Mouse (Mus musculus): ENCODE data around the gene Psme1. TPM values are rescaled to one million over a fixed set of nuclear protein-coding genes. Genes with fewer than 3 reads are reported as not detected.

Gene Psme1
- 73.4 TPM for polyA plus RNA-seq (2015; fragmentation: Illumina TruSeq; extraction: RNeasy Lipid Tissue Mini Kit (QIAGEN cat#74804); ENCODE audit: low read depth, low replicate concordance)

DNA sequence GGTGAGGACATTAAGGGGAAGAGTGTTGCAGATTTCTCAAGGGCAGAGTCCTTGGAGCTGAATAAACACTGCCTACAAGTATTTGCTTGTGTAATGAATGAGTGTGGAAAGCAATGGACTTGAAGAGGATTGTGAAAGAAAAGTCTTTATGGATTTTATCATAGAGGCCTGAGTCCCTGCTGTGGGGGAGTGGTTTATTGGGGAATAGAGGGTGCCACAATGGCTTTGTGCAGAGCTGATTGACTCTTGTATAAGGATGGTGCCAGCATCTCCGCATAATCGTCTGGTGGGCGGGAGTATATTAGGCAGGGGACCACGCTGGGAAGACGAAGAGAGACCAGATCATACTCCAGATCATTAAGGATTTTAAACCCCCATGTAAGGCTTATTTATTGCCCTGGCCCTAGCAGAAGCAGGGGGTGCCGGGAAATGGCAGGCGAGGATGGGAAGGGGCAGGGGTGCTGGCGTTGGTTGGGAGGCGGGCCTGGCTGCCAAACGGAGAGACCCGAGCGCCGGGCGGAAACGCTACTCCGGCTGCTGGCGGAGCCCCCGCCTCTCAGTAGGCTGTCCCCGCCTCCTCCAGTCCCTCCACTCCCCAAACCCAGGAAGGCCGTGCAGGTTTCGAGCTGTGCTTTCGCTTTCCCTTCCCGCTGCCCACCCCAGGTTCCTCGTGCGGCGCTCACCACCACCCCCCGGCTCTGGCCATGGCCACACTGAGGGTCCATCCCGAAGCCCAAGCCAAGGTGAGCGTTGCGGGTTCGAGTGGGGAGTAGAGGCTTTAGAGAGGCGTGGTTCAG lies at the start of gene Psme1:
Psme1 (plus strand) TSS at position 253 of the 797 bp plus-strand sequence.

DNA sequence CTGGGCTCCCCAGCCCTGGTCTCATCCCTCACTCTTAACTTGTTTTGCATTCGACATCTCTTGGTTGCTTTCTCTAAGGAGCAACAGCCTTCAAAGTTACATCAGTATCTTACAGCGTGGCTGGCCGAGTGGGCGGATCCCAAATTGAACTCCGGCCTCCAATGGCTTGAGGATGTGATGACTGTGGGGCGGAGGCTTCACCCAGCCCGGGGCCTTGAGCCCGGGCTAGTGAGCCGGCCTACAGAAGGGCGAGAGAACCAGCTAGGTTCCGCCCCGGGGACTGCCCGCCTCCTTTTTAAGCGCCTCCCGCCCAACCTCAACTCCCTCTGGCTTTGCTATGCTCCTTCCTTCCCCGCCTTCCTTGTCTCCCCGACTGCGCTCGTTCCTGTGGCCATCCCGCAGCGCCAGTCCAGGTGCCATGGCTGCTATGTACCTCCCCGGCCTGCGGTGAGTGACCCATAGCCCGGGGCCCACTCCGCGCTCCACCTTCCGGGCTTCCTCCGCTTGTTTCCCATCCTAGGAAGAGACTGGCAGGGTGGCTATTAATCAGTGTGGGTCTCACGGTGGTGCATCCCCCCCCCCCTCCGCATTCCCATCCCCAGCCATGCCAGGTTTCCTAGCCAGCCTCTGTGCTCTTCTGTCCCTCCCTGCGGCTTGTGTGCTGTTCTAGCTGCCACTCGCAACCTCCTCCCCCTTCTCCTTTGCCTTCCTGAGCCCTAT lies 37.7 kb upstream of the Psme1 start, which contains the start of gene Pck2:
Pck2 (plus strand) TSS at position 200 of the 720 bp plus-strand sequence.

DNA sequence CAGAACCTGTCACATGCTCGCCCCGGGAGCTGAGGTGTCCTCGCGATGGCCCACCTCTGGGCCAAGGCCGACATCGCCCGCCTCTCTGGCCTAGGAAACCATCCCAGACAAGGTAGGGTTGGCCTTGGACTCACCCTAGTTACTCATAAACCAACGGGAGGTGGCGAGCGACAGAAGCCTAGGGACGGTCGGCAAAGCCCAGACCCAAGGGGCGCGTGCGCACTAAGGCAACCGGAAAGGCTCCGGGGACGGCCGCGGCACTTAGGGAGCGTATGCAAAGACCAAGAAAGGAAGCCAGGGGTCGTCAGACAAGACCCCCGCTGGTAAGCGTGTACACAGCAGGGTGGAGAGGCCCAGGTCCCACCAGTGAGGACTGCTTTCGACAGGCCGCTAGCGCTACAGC lies 18.1 kb upstream of the Psme1 start, which contains the start of gene Dcaf11:
Dcaf11 (plus strand) TSS at position 208 of the 403 bp plus-strand sequence.

DNA sequence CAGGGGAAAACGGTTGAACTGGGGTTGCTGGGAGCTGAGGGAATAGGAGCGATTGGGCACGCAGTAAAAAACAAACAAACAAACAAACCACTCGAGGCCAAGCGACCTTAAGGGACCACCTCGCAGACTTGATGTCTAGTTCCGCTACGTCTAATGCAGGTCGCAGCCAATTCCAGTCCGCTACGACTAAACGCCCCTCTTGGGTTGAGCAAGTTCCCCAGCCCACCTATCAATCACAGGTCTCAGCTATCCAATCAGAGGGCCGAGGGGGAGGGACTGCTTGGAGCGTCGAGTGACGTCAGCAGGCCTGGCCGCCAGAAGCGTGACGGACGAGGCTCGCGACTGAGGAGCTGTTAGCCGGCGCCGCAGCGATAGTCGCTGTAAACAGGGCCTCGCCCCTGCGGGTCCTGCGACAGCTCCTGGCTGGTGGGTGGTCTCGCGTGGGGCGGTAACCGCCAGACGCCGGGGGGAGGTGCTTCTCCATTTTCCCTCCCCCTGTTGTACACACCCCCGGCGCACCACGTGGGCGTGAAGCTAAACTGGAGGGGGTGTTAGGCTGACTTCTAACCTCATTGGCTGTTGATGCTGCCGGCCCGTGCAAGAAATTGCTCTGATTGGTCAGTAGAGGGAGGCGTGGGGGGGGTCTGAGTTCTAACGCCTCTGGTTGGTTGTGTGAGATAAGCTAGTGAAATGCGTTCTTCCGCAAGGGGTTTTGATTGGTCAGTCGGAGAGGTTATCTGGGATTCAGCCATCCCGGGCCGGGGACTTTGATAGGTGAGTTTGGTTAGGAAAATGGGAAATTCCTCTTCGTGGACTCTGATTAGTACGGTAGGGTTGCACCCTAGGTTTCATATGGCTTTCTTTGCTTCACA lies 17.5 kb upstream of the Psme1 start, which contains the start of gene A730061H03Rik:
A730061H03Rik (minus strand) TSS at position 205 of the 872 bp plus-strand sequence.

DNA sequence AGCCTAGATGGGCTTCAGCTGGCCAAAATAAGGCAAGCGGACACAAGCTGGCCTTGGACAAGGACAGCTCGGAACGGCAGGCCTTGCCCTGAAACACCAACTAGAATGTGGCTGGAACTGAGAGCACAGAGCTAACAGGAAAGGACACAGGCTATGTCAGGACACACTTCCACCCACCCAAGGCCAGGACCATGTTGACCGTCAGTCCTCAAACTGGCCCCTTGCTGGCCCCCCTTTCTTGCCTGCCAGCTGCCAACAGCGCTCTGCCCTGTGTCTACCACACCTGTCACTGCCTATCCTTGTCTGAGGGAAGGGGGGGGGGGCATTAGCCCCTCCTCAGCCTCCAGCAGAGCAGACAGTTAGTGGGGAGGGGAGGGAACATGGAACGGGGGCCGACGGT lies 2.6 kb upstream of the Psme1 start, which contains the start of gene Fitm1:
Fitm1 (plus strand) TSS at position 316 of the 400 bp plus-strand sequence.

DNA sequence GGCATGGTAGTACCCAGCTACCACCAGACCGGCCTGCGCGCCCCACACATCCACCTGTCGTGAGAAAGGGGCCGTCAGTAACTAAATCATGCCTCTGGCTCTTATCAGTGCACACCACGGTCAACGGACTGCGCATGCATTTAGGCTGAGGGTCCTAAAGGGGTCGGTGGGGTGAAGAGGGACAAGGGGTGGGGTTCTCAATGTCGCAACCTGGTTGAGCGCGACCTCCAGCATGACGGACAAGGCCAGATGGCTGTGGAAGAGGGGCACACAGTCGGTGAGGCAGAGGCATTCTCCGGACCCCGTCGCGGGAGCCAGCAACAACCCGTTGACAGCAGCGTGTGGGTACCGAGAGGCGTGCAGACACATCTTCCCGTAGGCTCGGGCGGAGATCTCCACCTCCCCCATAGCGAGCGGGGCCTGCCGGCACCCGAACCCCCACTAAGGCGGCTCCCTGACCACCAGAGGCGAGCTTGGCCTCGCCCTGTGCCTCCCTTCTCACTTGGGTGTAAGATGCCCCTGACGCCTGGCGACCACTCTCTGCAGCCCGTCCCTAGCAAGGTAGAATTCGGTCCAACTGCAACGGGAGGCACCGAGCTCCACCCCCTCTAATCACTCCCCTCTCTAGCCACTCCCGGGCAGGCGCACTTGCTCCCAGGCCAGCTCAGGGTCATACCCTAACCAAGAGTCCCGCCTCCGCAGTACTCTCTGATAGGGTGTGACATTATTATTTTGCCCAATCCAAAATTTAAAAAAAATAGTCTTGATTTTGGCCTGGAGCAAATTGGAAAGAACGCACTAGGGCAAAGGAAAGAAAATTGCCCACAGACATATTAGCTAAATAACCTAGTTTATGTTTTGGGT lies 7.0 kb downstream of the Psme1 start, which contains the start of gene Emc9:
Emc9 (minus strand) TSS at position 601 of the 864 bp plus-strand sequence.

DNA sequence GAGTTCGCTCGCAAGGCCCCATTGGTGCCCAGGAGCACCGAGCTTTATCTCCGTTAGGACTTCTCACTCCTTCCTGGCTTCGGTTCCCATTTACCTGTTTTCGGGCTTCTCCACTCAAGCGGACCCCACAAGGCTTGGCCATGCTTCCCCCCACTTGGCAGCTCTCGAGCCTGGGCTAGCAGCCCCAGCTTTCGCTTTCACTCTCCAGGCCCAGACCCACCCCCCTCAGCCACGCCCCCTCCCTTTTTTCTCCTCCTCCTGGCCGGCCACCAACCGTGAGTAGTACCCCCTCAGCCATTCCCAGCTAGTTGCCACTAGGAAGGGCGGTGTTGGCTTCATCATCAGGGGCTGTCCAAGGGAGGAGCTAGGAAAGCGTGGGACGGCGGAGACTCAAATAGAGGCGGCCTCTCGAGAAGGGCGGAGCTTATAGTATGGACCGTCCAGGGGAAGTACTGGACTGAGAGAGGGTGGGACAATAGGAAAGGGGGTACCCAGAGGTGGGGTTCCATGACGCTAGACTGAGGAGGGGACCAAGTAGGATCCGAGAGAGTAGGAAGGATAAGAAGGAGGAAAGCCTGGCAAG lies 12.9 kb downstream of the Psme1 start, which contains the start of gene Psme2:
Psme2 (minus strand) TSS at position 366 of the 583 bp plus-strand sequence.

DNA sequence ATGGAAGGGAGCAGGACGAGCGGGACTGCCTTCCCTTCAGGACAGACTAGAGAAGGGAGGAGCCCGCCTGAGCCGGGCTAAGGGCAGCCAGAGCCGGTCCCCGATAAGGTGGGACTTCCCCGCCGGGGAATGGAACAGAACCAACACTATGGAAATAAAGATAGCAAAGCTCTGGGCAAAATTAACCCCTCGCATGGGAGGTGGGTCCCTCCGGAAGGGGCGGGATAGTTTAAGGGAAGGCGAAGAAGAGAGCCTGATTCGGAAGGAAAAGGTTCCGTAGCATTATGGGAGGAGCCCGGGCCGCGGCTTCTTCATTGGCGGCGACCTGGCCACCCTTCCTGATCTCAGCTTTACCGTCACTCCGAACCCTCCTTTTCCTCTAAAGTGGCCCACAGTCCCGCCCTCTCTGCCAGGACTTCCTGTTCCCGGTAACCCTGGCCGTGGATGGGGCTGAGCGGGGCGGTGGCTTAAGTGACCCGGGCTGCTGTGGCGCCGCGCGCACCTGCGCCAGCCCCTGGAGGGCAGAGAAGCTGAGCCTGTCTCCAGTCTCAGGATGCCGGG lies 13.5 kb downstream of the Psme1 start, which contains the start of gene Rnf31:
Rnf31 (plus strand) TSS at position 378 of the 561 bp plus-strand sequence.

DNA sequence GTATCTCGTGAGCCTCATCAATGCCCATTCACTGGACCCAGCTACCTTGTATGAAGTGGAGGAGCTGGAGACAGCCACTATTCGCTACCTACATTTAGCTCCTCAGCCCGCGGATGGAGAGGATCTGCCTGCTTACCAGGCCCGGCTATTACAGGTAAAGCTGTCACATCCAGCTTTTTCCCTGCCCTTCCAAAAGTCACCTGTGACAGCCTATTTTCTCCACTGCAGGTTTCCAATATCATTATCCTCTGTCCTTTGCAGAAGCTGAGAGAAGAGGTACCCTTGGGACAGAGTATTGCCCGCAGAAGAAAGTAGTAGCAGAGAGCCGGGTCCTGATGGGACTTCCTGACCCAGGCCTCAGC lies 25.3 kb downstream of the Psme1 start, which contains the start of gene Irf9:
Irf9 (plus strand) TSS at position 301 of the 362 bp plus-strand sequence.

DNA sequence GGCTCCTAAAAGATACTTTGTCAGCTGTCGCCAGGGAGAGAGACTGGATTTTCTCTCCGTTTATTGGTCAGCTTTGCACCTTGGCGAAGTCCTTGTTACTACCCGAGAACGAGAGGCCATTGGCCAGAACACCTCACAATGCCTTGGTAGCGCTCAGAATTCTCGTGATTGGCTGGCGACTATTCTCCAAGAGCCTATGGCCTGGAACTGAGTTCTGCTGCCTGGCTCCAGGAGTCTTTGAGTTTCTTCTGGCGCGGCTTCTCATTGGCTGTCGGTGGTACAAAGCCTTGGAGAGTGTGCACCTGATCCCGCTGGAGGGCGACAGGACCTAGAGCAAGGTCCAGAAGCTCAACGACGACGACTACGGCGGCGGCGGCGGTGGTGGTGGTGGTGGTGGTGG lies 39.9 kb downstream of the Psme1 start, which contains the start of gene Rec8:
Rec8 (plus strand) TSS at position 216 of the 400 bp plus-strand sequence.

Other genes with a start within 250 kb of the Psme1 start
- gene Dhrs4, start 99.4 kb upstream of the Psme1 start, polyA plus RNA-seq (2015; fragmentation: Illumina TruSeq; extraction: RNeasy Lipid Tissue Mini Kit (QIAGEN cat#74804); ENCODE audit: low read depth, low replicate concordance): 22.7 TPM
- gene Carmil3, start 87.5 kb upstream of the Psme1 start, polyA plus RNA-seq (2015; fragmentation: Illumina TruSeq; extraction: RNeasy Lipid Tissue Mini Kit (QIAGEN cat#74804); ENCODE audit: low read depth, low replicate concordance): 27.2 TPM
- 132 TPM for gene Cpne6, start 67.7 kb upstream of the Psme1 start, polyA plus RNA-seq (2015; fragmentation: Illumina TruSeq; extraction: RNeasy Lipid Tissue Mini Kit (QIAGEN cat#74804); ENCODE audit: low read depth, low replicate concordance)
- 0.31 TPM for gene Nrl, start 53.1 kb upstream of the Psme1 start, polyA plus RNA-seq (2015; fragmentation: Illumina TruSeq; extraction: RNeasy Lipid Tissue Mini Kit (QIAGEN cat#74804); ENCODE audit: low read depth, low replicate concordance)
- gene Pck2, start 37.9 kb upstream of the Psme1 start, polyA plus RNA-seq (2015; fragmentation: Illumina TruSeq; extraction: RNeasy Lipid Tissue Mini Kit (QIAGEN cat#74804); ENCODE audit: low read depth, low replicate concordance): 19.9 TPM
- gene Dcaf11, start 18.1 kb upstream of the Psme1 start, polyA plus RNA-seq (2015; fragmentation: Illumina TruSeq; extraction: RNeasy Lipid Tissue Mini Kit (QIAGEN cat#74804); ENCODE audit: low read depth, low replicate concordance): 92.2 TPM
- not detected for gene A730061H03Rik, start 17.7 kb upstream of the Psme1 start, polyA plus RNA-seq (2015; fragmentation: Illumina TruSeq; extraction: RNeasy Lipid Tissue Mini Kit (QIAGEN cat#74804); ENCODE audit: low read depth, low replicate concordance)
- gene Fitm1, start 2.5 kb upstream of the Psme1 start, polyA plus RNA-seq (2015; fragmentation: Illumina TruSeq; extraction: RNeasy Lipid Tissue Mini Kit (QIAGEN cat#74804); ENCODE audit: low read depth, low replicate concordance): not detected
- 54.3 TPM for gene Emc9, start 7.2 kb downstream of the Psme1 start, polyA plus RNA-seq (2015; fragmentation: Illumina TruSeq; extraction: RNeasy Lipid Tissue Mini Kit (QIAGEN cat#74804); ENCODE audit: low read depth, low replicate concordance)
- gene Psme2, start 13.0 kb downstream of the Psme1 start, polyA plus RNA-seq (2015; fragmentation: Illumina TruSeq; extraction: RNeasy Lipid Tissue Mini Kit (QIAGEN cat#74804); ENCODE audit: low read depth, low replicate concordance): 78.9 TPM
- gene Rnf31, start 13.6 kb downstream of the Psme1 start, polyA plus RNA-seq (2015; fragmentation: Illumina TruSeq; extraction: RNeasy Lipid Tissue Mini Kit (QIAGEN cat#74804); ENCODE audit: low read depth, low replicate concordance): 18.8 TPM
- gene Irf9, start 25.4 kb downstream of the Psme1 start, polyA plus RNA-seq (2015; fragmentation: Illumina TruSeq; extraction: RNeasy Lipid Tissue Mini Kit (QIAGEN cat#74804); ENCODE audit: low read depth, low replicate concordance): 14.3 TPM
- gene Rec8, start 39.9 kb downstream of the Psme1 start, polyA plus RNA-seq (2015; fragmentation: Illumina TruSeq; extraction: RNeasy Lipid Tissue Mini Kit (QIAGEN cat#74804); ENCODE audit: low read depth, low replicate concordance): 6.2 TPM
- gene Ipo4, start 57.8 kb downstream of the Psme1 start, polyA plus RNA-seq (2015; fragmentation: Illumina TruSeq; extraction: RNeasy Lipid Tissue Mini Kit (QIAGEN cat#74804); ENCODE audit: low read depth, low replicate concordance): 62.3 TPM
- gene Gm49378, start 59.8 kb downstream of the Psme1 start, polyA plus RNA-seq (2015; fragmentation: Illumina TruSeq; extraction: RNeasy Lipid Tissue Mini Kit (QIAGEN cat#74804); ENCODE audit: low read depth, low replicate concordance): 1.6 TPM
- gene Tm9sf1, start 65.7 kb downstream of the Psme1 start, polyA plus RNA-seq (2015; fragmentation: Illumina TruSeq; extraction: RNeasy Lipid Tissue Mini Kit (QIAGEN cat#74804); ENCODE audit: low read depth, low replicate concordance): 32.2 TPM
- not detected for gene Tssk4, start 72.1 kb downstream of the Psme1 start, polyA plus RNA-seq (2015; fragmentation: Illumina TruSeq; extraction: RNeasy Lipid Tissue Mini Kit (QIAGEN cat#74804); ENCODE audit: low read depth, low replicate concordance)
- 61.1 TPM for gene Mdp1, start 82.4 kb downstream of the Psme1 start, polyA plus RNA-seq (2015; fragmentation: Illumina TruSeq; extraction: RNeasy Lipid Tissue Mini Kit (QIAGEN cat#74804); ENCODE audit: low read depth, low replicate concordance)
- gene Gmpr2, start 93.8 kb downstream of the Psme1 start, polyA plus RNA-seq (2015; fragmentation: Illumina TruSeq; extraction: RNeasy Lipid Tissue Mini Kit (QIAGEN cat#74804); ENCODE audit: low read depth, low replicate concordance): 36.9 TPM
- gene Nedd8, start 94.0 kb downstream of the Psme1 start, polyA plus RNA-seq (2015; fragmentation: Illumina TruSeq; extraction: RNeasy Lipid Tissue Mini Kit (QIAGEN cat#74804); ENCODE audit: low read depth, low replicate concordance): 255 TPM
- 16.0 TPM for gene Tinf2, start 103.7 kb downstream of the Psme1 start, polyA plus RNA-seq (2015; fragmentation: Illumina TruSeq; extraction: RNeasy Lipid Tissue Mini Kit (QIAGEN cat#74804); ENCODE audit: low read depth, low replicate concordance)
- not detected for gene Tgm1, start 135.8 kb downstream of the Psme1 start, polyA plus RNA-seq (2015; fragmentation: Illumina TruSeq; extraction: RNeasy Lipid Tissue Mini Kit (QIAGEN cat#74804); ENCODE audit: low read depth, low replicate concordance)
- 47.6 TPM for gene Rabggta, start 144.1 kb downstream of the Psme1 start, polyA plus RNA-seq (2015; fragmentation: Illumina TruSeq; extraction: RNeasy Lipid Tissue Mini Kit (QIAGEN cat#74804); ENCODE audit: low read depth, low replicate concordance)
- gene Dhrs1, start 167.6 kb downstream of the Psme1 start, polyA plus RNA-seq (2015; fragmentation: Illumina TruSeq; extraction: RNeasy Lipid Tissue Mini Kit (QIAGEN cat#74804); ENCODE audit: low read depth, low replicate concordance): 122 TPM
- gene Nop9, start 167.6 kb downstream of the Psme1 start, polyA plus RNA-seq (2015; fragmentation: Illumina TruSeq; extraction: RNeasy Lipid Tissue Mini Kit (QIAGEN cat#74804); ENCODE audit: low read depth, low replicate concordance): 6.9 TPM
- gene Cideb, start 180.3 kb downstream of the Psme1 start, polyA plus RNA-seq (2015; fragmentation: Illumina TruSeq; extraction: RNeasy Lipid Tissue Mini Kit (QIAGEN cat#74804); ENCODE audit: low read depth, low replicate concordance): 9.8 TPM
- 0.12 TPM for gene Ltb4r2, start 183.3 kb downstream of the Psme1 start, polyA plus RNA-seq (2015; fragmentation: Illumina TruSeq; extraction: RNeasy Lipid Tissue Mini Kit (QIAGEN cat#74804); ENCODE audit: low read depth, low replicate concordance)
- not detected for gene Ltb4r1, start 187.8 kb downstream of the Psme1 start, polyA plus RNA-seq (2015; fragmentation: Illumina TruSeq; extraction: RNeasy Lipid Tissue Mini Kit (QIAGEN cat#74804); ENCODE audit: low read depth, low replicate concordance)
- 5.3 TPM for gene Adcy4, start 206.0 kb downstream of the Psme1 start, polyA plus RNA-seq (2015; fragmentation: Illumina TruSeq; extraction: RNeasy Lipid Tissue Mini Kit (QIAGEN cat#74804); ENCODE audit: low read depth, low replicate concordance)
- 0.25 TPM for gene Ripk3, start 210.7 kb downstream of the Psme1 start, polyA plus RNA-seq (2015; fragmentation: Illumina TruSeq; extraction: RNeasy Lipid Tissue Mini Kit (QIAGEN cat#74804); ENCODE audit: low read depth, low replicate concordance)
- gene Nfatc4, start 245.0 kb downstream of the Psme1 start, polyA plus RNA-seq (2015; fragmentation: Illumina TruSeq; extraction: RNeasy Lipid Tissue Mini Kit (QIAGEN cat#74804); ENCODE audit: low read depth, low replicate concordance): 2.3 TPM